Mouse (Mus musculus) heart, postnatal 14 days (tissue): ENCODE measurements at regions not wholly inside any gene's neighbourhood (a gene's known extent, or its start where the extent isn't known, plus 50 kb on each side); places are given as distances from the start of the nearest gene placed in this dataset.
A peak's percentile ranks its signal among the peaks of the same experiment; 100 is the strongest.

ENCODE experiments used
- DNase-seq, 2 experiments: peaks; one replicate each; pipeline ENCODE4 v3.0.0; 2021 to 2022
- intact Hi-C: fragments of 180-260 bp; cut with DNase I; formaldehyde crosslinking; loops from one replicate; pipeline ENCODE4 v1.15.1; 2025

GRCm38 (mm10) chr9:41697611-41698467 lies 426.3 kb downstream of the Sorl1 start:
- intact Hi-C loops = no loop called here
- no peak for DNase-seq

DNA sequence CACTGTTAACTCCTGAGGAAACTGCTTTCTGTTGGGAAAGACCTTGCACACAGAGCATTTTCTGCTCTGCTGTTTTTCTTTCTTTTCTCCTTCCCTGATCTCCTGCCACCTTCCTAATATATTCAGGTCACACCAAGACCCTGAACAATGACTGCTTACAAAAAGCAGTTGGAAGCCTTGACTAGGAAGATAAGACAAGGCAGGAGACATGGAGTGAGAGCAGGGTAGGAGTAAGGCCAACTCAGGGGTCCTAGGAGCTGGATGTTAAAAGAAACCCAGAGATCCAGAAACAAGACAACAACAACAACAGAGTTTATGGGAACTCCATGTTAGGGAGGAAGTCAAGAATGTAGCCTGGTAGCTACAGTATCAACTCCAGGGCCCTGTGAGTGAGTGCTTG lies 426.9 kb downstream of the Sorl1 start:
- DNase-seq = no peak
- intact Hi-C loops = no loop called here

DNA sequence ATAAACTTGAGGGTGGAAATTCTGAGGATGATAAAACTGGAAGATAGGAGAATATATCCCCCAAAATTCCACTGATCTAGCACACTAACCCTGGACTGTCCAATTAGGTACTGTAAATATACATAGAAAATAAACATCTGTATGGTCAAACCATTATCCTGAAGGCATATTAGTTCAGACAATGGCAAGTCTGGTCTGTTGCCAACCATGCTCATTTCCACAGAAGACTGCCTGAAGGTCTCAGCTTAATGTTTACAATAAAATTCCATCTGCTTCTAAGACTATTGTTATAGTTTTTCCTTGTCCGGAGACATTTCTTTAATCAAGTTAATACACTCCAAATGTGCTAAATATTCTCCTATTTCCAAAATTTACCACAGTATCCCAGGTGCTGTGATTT lies 441.2 kb downstream of the Sorl1 start:
- intact Hi-C loops = no loop called here
- DNase-seq = no peak

GRCm38 (mm10) chr9:41675656-41676055 lies 448.4 kb downstream of the Sorl1 start:
- intact Hi-C loops = no loop called here

DNA sequence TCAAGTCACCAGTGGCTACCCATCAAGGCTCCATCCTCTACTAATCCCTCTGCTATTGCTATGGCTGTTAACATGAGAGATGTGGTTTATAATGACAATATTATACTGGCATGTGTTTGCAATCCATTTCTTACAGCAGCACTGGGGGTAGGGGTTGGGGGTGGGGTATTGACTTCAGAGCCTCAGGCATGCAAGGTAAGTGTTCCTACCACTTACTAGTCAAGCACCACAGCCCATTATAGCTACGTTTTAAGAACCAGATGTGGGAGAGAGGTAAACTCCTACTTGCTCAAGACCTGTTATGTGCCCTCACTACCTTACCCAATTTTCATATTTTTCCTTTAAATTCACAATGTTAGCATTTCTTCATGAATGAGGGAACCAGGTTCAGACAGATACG lies 451.1 kb downstream of the Sorl1 start:
- DNase-seq = no peak
- intact Hi-C loops = no loop called here

More at GRCm38 (mm10) chr9:41675656-41676055, 448.4 kb downstream of the Sorl1 start:
- no peak for DNase-seq

DNA sequence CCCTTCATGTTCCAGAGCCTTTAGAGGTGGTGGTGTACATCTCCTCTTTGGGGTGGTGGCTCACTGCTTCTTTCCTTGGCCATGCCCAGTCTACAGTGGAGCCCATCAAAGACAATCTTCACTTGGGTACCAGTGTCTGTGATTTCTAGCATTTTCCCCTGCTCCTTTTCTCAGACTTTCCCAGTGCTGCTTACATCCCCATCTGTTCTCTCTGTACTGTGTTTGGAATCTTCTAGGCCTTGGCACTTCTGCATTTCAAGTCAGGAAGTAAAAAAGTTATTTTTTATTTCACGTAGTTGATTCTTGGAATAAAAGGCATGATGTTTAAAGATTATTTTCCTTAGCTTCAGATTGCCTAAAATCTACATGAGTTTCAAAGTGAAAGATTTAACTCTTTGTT lies 455.4 kb downstream of the Sorl1 start:
- intact Hi-C loops = no loop called here

GRCm38 (mm10) chr9:41665000-41665685 lies 459.0 kb downstream of the Sorl1 start:
- intact Hi-C loops = no loop called here

More for the DNA sequence above, 455.4 kb downstream of the Sorl1 start:
- DNase-seq = no peak

GRCm38 (mm10) chr9:41660576-41660975 lies 463.5 kb downstream of the Sorl1 start:
- DNase-seq = no peak
- intact Hi-C loops = no loop called here

More at GRCm38 (mm10) chr9:41665000-41665685, 459.0 kb downstream of the Sorl1 start:
- DNase-seq = peak; percentile 42 to 61

- intact Hi-C loops = no loop called here
- no peak for DNase-seq
Measured at GRCm38 (mm10) chr9:41660011-41660410, 464.1 kb downstream of the Sorl1 start.

- intact Hi-C loops = no loop called here
- no peak for DNase-seq
Measured at GRCm38 (mm10) chr9:41631564-41632205, 470.2 kb upstream of the Ubash3b start.

GRCm38 (mm10) chr9:41621341-41621740 lies 459.8 kb upstream of the Ubash3b start:
- DNase-seq = no peak
- intact Hi-C loops = no loop called here

DNA sequence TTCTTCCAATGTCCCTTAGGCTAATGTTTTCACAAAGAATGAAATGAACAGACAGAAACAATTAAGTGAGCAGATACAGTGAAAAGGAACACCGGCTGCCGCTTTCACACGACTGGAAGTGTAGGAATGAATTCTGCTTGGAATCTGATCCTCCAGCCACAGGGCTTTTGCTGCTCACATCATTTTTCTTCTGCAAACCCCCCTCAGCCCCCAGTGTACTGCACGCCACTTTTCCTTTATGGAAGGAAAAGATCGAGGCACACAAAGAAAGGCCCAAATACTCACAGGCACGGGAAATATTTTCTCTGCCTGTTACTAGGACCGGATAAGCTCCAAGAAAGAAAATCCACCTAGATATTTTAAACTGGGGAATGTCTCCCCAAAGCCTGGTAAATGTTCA lies 452.5 kb upstream of the Ubash3b start:
- intact Hi-C loops = no loop called here
- no peak for DNase-seq

- DNase-seq = no peak
- intact Hi-C loops = no loop called here
Measured at GRCm38 (mm10) chr9:41612802-41613550, 451.5 kb upstream of the Ubash3b start.

- no peak for DNase-seq
- intact Hi-C loops = no loop called here
Measured at GRCm38 (mm10) chr9:41612452-41612795, 450.9 kb upstream of the Ubash3b start.

DNA sequence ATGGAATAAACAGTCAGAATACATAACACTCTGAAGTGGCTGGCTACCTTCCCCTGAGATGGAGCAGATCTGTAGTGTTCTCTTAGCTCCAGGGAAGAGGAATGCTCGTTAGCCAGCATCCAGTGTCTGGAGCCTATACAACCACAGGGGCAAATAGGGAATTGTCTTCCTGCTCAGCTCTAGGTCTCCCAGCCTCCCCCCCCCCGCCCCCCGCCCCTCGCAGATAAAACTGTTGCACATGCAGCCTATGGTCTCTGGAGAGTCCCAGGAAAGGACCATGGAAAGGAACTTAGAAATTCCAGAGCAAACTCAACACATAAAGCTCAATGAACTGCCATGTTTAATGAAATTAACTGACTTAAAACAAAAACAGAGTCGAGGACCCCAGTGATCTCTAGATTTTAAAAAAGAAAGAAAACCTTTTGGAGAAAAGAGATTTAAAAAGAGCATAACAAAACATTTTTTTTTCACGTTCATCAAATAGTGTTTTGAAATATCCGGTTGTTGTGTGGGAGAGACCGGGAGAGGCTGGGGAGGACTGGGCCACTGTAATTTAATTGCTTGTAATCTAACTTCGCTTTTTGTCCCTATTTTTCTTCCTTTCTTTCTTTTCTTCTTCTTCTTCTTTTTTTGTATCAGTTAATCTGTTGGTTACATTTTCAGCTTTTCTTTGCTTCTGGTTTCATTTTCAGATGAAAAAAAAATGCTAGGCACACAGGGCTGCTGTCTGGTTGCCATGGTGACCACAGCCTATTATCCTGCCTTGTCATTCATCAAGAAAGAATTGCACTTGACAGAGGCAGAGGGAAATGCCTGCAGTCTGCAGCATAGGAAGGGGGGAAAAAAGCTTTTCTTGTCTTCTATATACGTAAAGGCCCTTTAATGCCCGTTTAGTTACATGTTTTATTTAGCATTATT lies 450.3 kb upstream of the Ubash3b start:
- peak; percentile 8 to 36 for DNase-seq
- intact Hi-C loops = no loop called here

- intact Hi-C loops = no loop called here
Measured at GRCm38 (mm10) chr9:41610347-41610746, 448.9 kb upstream of the Ubash3b start.

DNA sequence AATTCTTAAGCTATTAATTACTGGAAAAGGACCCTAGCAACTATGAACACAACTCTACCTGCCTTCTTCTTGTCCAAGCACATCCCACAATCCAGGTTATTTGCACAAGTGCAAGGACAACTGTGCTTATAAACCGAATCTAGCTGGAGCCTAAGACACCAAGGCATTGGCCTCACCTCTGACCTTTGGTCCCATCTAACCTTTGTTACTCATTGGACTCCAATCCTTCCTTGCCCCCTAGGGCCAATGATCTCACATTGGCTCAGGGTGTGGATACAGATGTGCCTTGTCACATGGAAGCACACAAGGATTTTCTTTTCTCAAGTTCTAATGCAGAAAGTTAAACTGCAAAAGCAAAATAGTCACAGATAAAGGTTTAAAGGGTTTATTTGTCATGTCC lies 444.6 kb upstream of the Ubash3b start:
- intact Hi-C loops = no loop called here
- no peak for DNase-seq

More at GRCm38 (mm10) chr9:41610347-41610746, 448.9 kb upstream of the Ubash3b start:
- no peak for DNase-seq

- DNase-seq = no peak
- intact Hi-C loops = no loop called here
Measured at GRCm38 (mm10) chr9:41604916-41605315, 443.4 kb upstream of the Ubash3b start.

DNA sequence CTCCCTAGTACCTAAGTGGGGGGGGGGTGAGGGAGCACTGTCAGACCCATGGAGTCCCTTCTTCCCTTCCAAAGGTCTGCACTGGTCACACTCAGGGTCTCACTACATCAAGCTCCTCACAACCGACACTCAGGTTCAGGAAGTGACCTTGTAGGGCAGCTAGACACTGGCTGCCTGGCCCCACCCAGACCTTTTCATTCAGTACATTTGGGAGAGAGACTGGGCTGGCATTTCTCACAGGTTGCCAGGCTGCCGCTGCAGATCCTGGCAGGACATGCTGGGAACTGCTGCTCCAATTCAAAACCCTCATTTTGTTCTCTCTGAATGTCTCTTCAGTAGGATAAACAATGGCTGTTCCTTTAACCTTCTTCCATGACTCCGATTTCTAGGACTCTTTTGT lies 439.3 kb upstream of the Ubash3b start:
- intact Hi-C loops = no loop called here
- no peak for DNase-seq

DNA sequence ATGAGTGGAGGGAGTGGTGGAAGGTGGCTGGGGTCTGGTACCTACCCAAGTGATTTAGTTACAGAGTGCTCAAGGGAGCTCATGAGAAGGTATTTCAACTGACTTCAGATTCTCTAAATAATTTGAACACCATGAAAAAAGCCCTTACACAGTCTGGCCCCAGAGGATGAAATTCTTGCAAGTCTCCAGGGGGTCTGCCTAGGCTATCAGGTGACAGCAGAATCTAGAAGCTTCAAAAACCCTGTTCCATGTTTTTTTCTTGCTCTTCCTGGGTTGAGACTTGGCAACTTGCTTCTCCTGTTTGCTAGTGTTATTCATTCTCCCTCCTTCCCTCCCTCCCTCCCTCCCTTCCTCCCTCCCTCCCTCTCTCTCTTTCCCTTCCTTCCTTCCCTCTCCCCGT lies 438.4 kb upstream of the Ubash3b start:
- no peak for DNase-seq
- intact Hi-C loops = no loop called here
